Mouse (Mus musculus) stomach, embryonic 15.5 days (tissue): Measurements from ENCODE around the gene Eml6. TPM values are rescaled to one million over a fixed set of nuclear protein-coding genes. Genes with fewer than 3 reads are reported as not detected.

Experiments
- ATAC-seq: fragments of 200-750 bp; cut with Nextera tagmentation; 2 replicates; pipeline ENCODE4 v1.8.0; 2017; ENCODE audit warnings: low read depth, moderate number of reproducible peaks, moderate TSS enrichment; ENCODE audit not compliant: insufficient read depth, low FRiP score
- H3K27ac ChIP-seq: fragments of 300-500 bp; sonication (generic); 2 replicates; pipeline ENCODE4 v1.5.1; 2015; ENCODE audit warnings: mild to moderate bottlenecking, inconsistent platforms
- H3K27me3 ChIP-seq: fragments of 300-500 bp; sonication (generic); replicated peaks from 2 replicates; pipeline ENCODE4 v1.6.1; 2015; ENCODE audit warnings: inconsistent platforms
- H3K36me3 ChIP-seq: fragments of 300-500 bp; sonication (generic); 2 replicates; pipeline ENCODE4 v1.6.1; 2015; ENCODE audit warnings: inconsistent platforms
- H3K4me1 ChIP-seq: fragments of 300-500 bp; sonication (generic); 2 replicates; pipeline ENCODE4 v1.6.1; 2015; ENCODE audit warnings: inconsistent platforms
- H3K4me2 ChIP-seq: fragments of 300-500 bp; sonication (generic); 2 replicates; pipeline ENCODE4 v1.6.1; 2015; ENCODE audit warnings: mild to moderate bottlenecking, inconsistent platforms
- H3K4me3 ChIP-seq: fragments of 300-500 bp; sonication (generic); replicated peaks from 2 replicates; pipeline ENCODE4 v1.5.1; 2015; ENCODE audit warnings: inconsistent platforms
- H3K9ac ChIP-seq: fragments of 300-500 bp; sonication (generic); 2 replicates; pipeline ENCODE4 v1.6.1; 2015; ENCODE audit warnings: inconsistent platforms
- H3K9me3 ChIP-seq: fragments of 300-500 bp; sonication (generic); 2 replicates; pipeline ENCODE4 v1.6.1; 2016; ENCODE audit warnings: inconsistent platforms
- WGBS: fragments of 180-500 bp; shearing (Covaris S2); methylation state at CpG from one replicate; pipeline ENCODE4 v1.1.7; 2015; 5-methylcytosine and 5-hydroxymethylcytosine counted together
- polyA plus RNA-seq: library from polyadenylated mRNA; unstranded; fragments of >200 nt; fragmentation: Nextera tagmentation; extraction: Ambion mirVana; gene quantifications from 2 replicates; pipeline ENCODE4 v1.2.1, GENCODE M21; 2015

The Eml6 gene
- polyA plus RNA-seq, 1 experiment from 2014 or later = 0.65 TPM

GRCm38 (mm10) chr11:29786583-29787219 lies 239.1 kb downstream of the Eml6 start:
- Histone ChIP-seq H3K4me1 (no peaks in the 10 kb centered on the region), H3K9me3 (no peaks in the 10 kb centered on the region), H3K27me3 (no peaks in the 10 kb centered on the region), H3K36me3 (no peaks in the 10 kb centered on the region), H3K27ac (no peak overlapping the region), H3K4me2 (no peak overlapping the region), H3K9ac (no peak overlapping the region), H3K4me3 (no peak overlapping the region)
- 75% methylated on average over 6 of the region's 6 CpGs for WGBS
- no peak for ATAC-seq

DNA sequence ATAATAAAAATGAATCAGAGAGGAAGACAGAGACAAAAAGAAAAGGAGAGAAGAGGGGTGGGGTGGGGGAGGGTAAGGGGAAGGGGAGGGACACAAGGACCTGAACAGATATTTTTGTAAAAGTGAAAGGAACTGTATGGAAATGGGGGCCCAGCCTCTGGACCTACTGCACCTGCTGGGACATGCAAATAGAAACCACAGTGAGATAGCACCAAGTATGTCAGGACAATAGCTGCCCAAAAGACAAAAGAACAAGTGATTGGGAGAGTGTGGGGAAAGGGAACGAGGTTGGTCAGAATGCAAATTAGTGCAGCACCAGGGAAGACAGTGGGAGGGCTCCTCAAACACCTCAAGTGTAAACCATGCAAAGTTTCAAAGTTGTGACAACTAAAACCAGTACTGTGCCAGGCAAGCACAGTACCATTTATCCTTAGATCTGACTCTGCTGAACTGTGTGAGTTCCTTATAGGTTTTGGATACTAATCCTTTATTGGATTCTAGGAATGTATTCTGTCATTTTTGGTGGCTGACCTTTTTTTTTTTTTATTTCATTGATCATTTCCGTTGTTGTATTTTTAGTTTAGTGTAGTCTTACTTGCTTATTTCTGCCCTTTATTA lies 246.3 kb downstream of the Eml6 start:
- Histone ChIP-seq H3K9me3 (no peaks in the 10 kb centered on the region), H3K9ac (no peak overlapping the region), H3K36me3 (no peaks in the 10 kb centered on the region), H3K4me1 (no peaks in the 10 kb centered on the region), H3K27ac (no peak overlapping the region), H3K4me2 (no peak overlapping the region), H3K4me3 (no peak overlapping the region), H3K27me3 (no peaks in the 10 kb centered on the region)
- WGBS = 57% methylated on average over 2 of the region's 2 CpGs
- ATAC-seq = no peak

DNA sequence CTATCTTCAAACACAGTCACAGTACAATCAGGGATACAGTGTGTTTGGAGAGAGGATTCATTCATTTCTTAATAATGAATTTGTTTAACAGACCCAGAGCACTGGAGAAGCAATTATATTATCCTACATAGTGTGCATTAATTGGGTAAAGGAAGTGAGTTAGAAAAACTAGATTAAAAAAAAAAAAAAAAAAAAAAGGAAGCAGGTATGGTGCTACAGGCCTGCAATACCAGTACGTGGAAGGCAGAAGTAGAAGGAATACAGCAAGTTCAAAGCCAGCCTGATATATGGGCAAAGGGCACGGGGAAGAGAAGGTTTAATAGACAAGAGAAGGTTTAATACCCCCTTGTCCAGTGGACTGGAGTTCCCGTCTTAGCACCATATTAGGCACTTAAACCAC lies 246.9 kb downstream of the Eml6 start:
- no peak overlapping the region for H3K9ac ChIP-seq
- no peak overlapping the region for H3K27ac ChIP-seq
- H3K27me3 ChIP-seq = no peaks in the 10 kb centered on the region
- H3K4me3 ChIP-seq = no peak overlapping the region
- no peaks in the 10 kb centered on the region for H3K36me3 ChIP-seq
- WGBS = 71% methylated on average over 3 of the region's 3 CpGs
- ATAC-seq = no peak
- H3K4me2 ChIP-seq = no peak overlapping the region
- H3K4me1 ChIP-seq = no peaks in the 10 kb centered on the region
- H3K9me3 ChIP-seq = no peaks in the 10 kb centered on the region

DNA sequence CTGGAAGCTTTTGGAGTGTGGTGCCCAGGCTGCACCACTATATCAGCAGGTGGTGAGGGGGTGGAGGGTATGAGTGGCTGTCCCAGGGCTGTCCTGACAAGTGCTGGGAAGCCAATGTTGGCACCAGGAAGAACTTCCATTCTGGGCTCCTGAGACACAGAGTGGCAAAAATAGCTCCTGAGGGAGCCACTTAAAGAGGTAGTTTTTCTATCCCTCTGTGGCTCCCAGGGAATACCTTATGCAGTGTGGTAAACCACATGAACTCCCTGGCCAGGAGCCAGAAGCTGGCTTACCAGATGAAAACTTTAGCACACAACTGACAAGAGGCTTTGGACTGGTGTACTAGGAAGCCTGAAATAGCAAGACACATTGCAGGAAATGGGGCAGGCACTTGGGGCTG lies 247.9 kb downstream of the Eml6 start:
- no peaks in the 10 kb centered on the region for H3K27me3 ChIP-seq
- no peak overlapping the region for H3K27ac ChIP-seq
- H3K36me3 ChIP-seq = no peaks in the 10 kb centered on the region
- no peaks in the 10 kb centered on the region for H3K9me3 ChIP-seq
- no peak overlapping the region for H3K4me3 ChIP-seq
- H3K9ac ChIP-seq = no peak overlapping the region
- no peaks in the 10 kb centered on the region for H3K4me1 ChIP-seq
- ATAC-seq = no peak
- H3K4me2 ChIP-seq = no peak overlapping the region

GRCm38 (mm10) chr11:29774760-29775159 lies 251.1 kb downstream of the Eml6 start:
- H3K27ac ChIP-seq = no peak overlapping the region
- H3K4me1 ChIP-seq = no peaks in the 10 kb centered on the region
- whole genome bisulfite sequencing = 61% methylated on average over 2 of the region's 2 CpGs
- no peak overlapping the region for H3K4me3 ChIP-seq
- H3K36me3 ChIP-seq = no peaks in the 10 kb centered on the region
- no peak for ATAC-seq
- H3K9me3 ChIP-seq = no peaks in the 10 kb centered on the region
- H3K9ac ChIP-seq = no peak overlapping the region
- no peaks in the 10 kb centered on the region for H3K27me3 ChIP-seq
- H3K4me2 ChIP-seq = no peak overlapping the region

GRCm38 (mm10) chr11:29774296-29774695 lies 251.5 kb downstream of the Eml6 start:
- Histone ChIP-seq H3K4me2 (no peak overlapping the region), H3K9ac (no peak overlapping the region), H3K9me3 (no peaks in the 10 kb centered on the region), H3K27ac (no peak overlapping the region), H3K27me3 (no peaks in the 10 kb centered on the region), H3K4me3 (no peak overlapping the region), H3K4me1 (no peaks in the 10 kb centered on the region), H3K36me3 (no peaks in the 10 kb centered on the region)
- ATAC-seq = no peak
- 27% methylated on average over 2 of the region's 2 CpGs for WGBS

- no peaks in the 10 kb centered on the region for H3K4me1 ChIP-seq
- peak; percentile 80 for ATAC-seq
- WGBS = 58% methylated on average over 1 of the region's 1 CpGs
Measured at GRCm38 (mm10) chr11:29772279-29772678, 253.6 kb downstream of the Eml6 start.

DNA sequence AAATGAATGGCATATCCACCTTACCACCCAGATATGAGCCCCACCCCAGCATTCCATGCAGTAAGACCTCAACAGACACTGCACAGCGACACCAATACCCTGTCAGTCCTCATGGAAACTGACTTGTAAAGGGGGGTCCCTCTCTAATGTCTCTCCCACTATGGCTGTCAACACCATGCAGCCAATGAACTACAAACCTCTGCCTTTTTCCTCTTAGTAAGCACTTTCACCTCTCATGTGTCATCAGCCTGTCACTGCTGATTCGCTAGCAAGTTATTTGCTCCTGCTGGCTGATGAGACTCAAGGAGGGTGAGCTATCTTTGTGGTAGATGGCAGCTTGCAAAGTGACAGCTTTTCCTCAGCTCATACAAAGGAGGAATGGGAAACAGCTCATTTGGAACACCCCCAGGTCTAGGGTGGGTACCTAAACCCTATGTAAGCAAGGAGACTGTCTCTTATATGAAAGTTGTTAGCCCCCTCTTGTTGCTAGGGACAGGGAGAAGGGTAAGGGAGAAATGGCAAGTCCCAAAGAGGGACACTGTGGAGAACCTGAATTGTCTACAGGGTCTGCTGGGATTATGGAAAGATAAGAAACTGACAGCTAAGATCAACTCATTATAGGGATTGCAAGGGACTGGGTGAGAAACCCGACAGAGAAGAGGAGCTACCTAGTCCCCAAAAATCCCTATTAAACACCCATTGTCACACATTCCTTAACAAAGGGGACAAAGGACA lies 255.0 kb downstream of the Eml6 start:
- no peak overlapping the region for H3K4me2 ChIP-seq
- no peaks in the 10 kb centered on the region for H3K36me3 ChIP-seq
- H3K27me3 ChIP-seq = no peaks in the 10 kb centered on the region
- no peak overlapping the region for H3K9ac ChIP-seq
- 63% methylated on average over 3 of the region's 3 CpGs for WGBS
- H3K4me1 ChIP-seq = no peaks in the 10 kb centered on the region
- no peak overlapping the region for H3K4me3 ChIP-seq
- ATAC-seq = no peak
- H3K27ac ChIP-seq = no peak overlapping the region
- no peaks in the 10 kb centered on the region for H3K9me3 ChIP-seq

More at GRCm38 (mm10) chr11:29772279-29772678, 253.6 kb downstream of the Eml6 start:
- H3K36me3 ChIP-seq = no peaks in the 10 kb centered on the region
- no peaks in the 10 kb centered on the region for H3K9me3 ChIP-seq
- no peaks in the 10 kb centered on the region for H3K27me3 ChIP-seq
- H3K4me2 ChIP-seq = no peak overlapping the region
- H3K27ac ChIP-seq = no peak overlapping the region
- no peak overlapping the region for H3K9ac ChIP-seq
- no peak overlapping the region for H3K4me3 ChIP-seq

DNA sequence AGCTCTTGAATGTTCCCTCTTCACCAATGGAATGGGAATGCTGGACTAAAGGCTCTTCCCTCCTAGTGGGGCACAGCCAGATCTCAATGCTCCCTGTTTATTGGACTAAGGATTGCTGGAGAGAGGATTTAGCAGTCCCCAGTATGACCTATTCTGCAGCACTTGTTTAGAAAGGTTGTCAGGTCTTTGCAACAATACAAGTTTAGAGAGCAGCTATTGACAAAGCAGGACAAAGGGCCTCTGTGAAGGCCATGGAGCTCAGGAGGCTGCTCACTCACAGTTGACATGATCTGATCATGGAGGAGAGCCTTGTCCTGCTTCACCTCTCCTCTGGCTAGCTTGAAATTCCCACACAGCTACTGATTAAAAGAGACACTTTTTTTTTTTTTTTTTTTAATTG lies 257.3 kb downstream of the Eml6 start:
- ATAC-seq = no peak
- no peaks in the 10 kb centered on the region for H3K27me3 ChIP-seq

DNA sequence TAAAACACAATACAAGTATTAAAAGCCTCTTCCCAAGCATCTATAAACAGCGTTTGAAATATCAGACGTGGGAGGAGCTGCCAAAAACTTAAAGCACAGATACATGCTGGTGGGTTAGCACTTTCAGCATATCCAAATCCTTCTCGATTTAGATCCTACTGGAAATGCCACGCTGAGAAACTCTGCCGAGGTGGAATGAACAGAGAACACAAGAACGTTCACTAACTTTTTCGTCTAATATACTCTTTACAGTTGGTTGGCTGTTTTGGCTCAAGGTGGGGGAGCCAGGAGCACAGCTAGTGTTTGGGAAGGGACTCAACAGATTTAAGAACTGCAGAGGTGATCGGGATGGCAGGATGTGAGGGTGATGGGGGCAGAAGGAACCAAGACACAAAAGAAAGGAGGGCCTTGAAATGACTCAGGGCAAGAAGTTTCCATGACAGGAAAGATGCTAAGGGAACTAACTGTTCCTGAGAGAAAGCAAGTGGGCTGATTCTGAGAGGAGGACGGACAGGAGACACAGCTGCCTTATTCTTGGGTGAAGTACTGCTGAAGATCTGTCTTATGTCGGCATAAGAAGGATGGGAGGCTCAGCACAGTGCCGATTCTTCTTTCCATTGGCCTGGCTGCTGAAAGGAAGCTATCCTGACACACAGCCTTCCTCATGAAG lies 259.4 kb downstream of the Eml6 start:
- H3K27ac ChIP-seq = no peak overlapping the region
- no peak overlapping the region for H3K4me2 ChIP-seq
- no peak overlapping the region for H3K4me3 ChIP-seq
- no peaks in the 10 kb centered on the region for H3K9me3 ChIP-seq
- 74% methylated on average over 11 of the region's 11 CpGs for WGBS
- no peaks in the 10 kb centered on the region for H3K27me3 ChIP-seq
- no peaks in the 10 kb centered on the region for H3K4me1 ChIP-seq
- ATAC-seq = no peak
- no peak overlapping the region for H3K9ac ChIP-seq
- no peaks in the 10 kb centered on the region for H3K36me3 ChIP-seq

More for the DNA sequence above, 257.3 kb downstream of the Eml6 start:
- H3K4me2 ChIP-seq = no peak overlapping the region
- no peak overlapping the region for H3K4me3 ChIP-seq
- H3K9ac ChIP-seq = no peak overlapping the region
- no peaks in the 10 kb centered on the region for H3K36me3 ChIP-seq
- H3K27ac ChIP-seq = no peak overlapping the region
- H3K9me3 ChIP-seq = no peaks in the 10 kb centered on the region
- H3K4me1 ChIP-seq = no peaks in the 10 kb centered on the region

- H3K4me2 ChIP-seq = no peak overlapping the region
- H3K4me3 ChIP-seq = no peak overlapping the region
- H3K27ac ChIP-seq = no peak overlapping the region
- no peak overlapping the region for H3K9ac ChIP-seq
- ATAC-seq = no peak
- WGBS = 78% methylated on average over 4 of the region's 4 CpGs
- H3K4me1 ChIP-seq = no peaks in the 10 kb centered on the region
- H3K27me3 ChIP-seq = no peaks in the 10 kb centered on the region
- H3K36me3 ChIP-seq = no peaks in the 10 kb centered on the region
- H3K9me3 ChIP-seq = no peaks in the 10 kb centered on the region
Measured at GRCm38 (mm10) chr11:29765063-29765462, 260.8 kb downstream of the Eml6 start.

- Histone ChIP-seq H3K9ac (no peak overlapping the region), H3K9me3 (no peaks in the 10 kb centered on the region), H3K4me3 (no peak overlapping the region), H3K27me3 (no peaks in the 10 kb centered on the region), H3K4me2 (no peak overlapping the region), H3K36me3 (no peaks in the 10 kb centered on the region), H3K27ac (no peak overlapping the region), H3K4me1 (no peaks in the 10 kb centered on the region)
- no peak for ATAC-seq
- whole genome bisulfite sequencing = 80% methylated on average over 1 of the region's 1 CpGs
Measured at GRCm38 (mm10) chr11:29762768-29763167, 263.1 kb downstream of the Eml6 start.
